Mouse (Mus musculus): Measurements from ENCODE around the gene Ccdc177.

DNA sequence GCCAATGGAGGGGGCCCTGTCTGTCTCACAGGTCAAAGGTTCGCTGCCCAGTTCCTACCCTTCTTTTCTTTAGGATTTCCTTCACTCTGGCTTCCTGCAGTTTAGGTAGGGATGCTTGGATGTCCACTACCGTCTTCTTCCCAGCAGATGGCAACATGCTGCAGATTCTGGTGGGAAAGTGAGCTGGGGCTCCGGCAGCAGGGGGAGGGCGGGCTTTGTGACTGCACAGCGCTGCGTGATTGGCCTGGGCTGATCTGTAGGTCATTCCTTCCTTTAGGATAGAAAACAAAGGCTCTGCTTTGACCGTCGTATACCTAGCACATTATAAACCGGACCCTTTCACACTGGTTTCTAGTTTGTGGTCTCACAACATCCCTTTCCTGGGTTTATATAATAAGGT is 29.9 kb downstream of the Ccdc177 start:
- TF ChIP-seq EP300 (IDR thresholded peaks at IDR 0.05; ENCODE audit: low read depth in 1 of 2, low read length in 2 of 2) (no peak), HCFC1 (IDR thresholded peaks at IDR 0.05; ENCODE audit: low read depth, low read length) (no peak), TBP (IDR thresholded peaks at IDR 0.05; ENCODE audit: low read depth, low read length) (no peak), POLR2A (IDR thresholded peaks at IDR 0.05; ENCODE audit: control insufficient read depth in 1 of 2, insufficient read depth in 1 of 2, low read depth in 1 of 2, low read length in 2 of 2, poor library complexity in 1 of 2) (no peak), CTCF (IDR thresholded peaks at IDR 0.05 in 2 of 3, conservative IDR thresholded peaks at IDR 0.05 in 1 of 3; ENCODE audit: control insufficient read depth in 1 of 3, insufficient read depth in 1 of 3, low read depth in 2 of 3, low read length in 3 of 3, poor library complexity in 1 of 3, severe bottlenecking in 1 of 3) (peak in 2 of 3 experiments; percentile 39 to 43; a peak in 4 of 6 replicates), ZC3H11A (IDR thresholded peaks at IDR 0.05; ENCODE audit: low read depth, low read length) (no peak), RCOR1 (IDR thresholded peaks at IDR 0.05; ENCODE audit: low read depth, low read length) (no peak), POLR2AphosphoS5 (IDR thresholded peaks at IDR 0.05; ENCODE audit: borderline replicate concordance, low read depth, low read length) (no peak), UBTF (IDR thresholded peaks at IDR 0.05; ENCODE audit: borderline replicate concordance, insufficient read depth, low read depth, low read length) (no peak), GATA1 (IDR thresholded peaks at IDR 0.05; ENCODE audit: low read depth, low read length) (no peak)
